Mouse (Mus musculus) CD8-positive naive resting alpha-beta T cell, adult 57 days (primary cell): ENCODE data around the gene Nfkbid. TPM values are rescaled to one million over a fixed set of nuclear protein-coding genes. Genes with fewer than 3 reads are reported as not detected.

ENCODE experiments used
- total RNA-seq: library from RNA; stranded (reverse); gene quantifications from one replicate; pipeline ENCODE4 v1.2.4, GENCODE M21; 2023

Nfkbid gene
- 60.6 TPM for total RNA-seq

GRCm38 (mm10) chr7:30421175-30421889 is at the start of gene Nfkbid:
Nfkbid (plus strand) TSS chr7:30421732.

GRCm38 (mm10) chr7:30413596-30413995 is 7.9 kb upstream of the Nfkbid start, which contains the start of gene Tyrobp:
Tyrobp (plus strand) TSS chr7:30413760.

GRCm38 (mm10) chr7:30419561-30420499 is 1.7 kb upstream of the Nfkbid start, which contains the start of gene Hcst:
Hcst (minus strand) TSS chr7:30419854.

GRCm38 (mm10) chr7:30444971-30445751 is 23.6 kb downstream of the Nfkbid start, which contains the start of gene Aplp1:
Aplp1 (minus strand) TSS chr7:30445535.

GRCm38 (mm10) chr7:30457629-30458330 is 36.2 kb downstream of the Nfkbid start, which contains the start of the genes Kirrel2 and Nphs1:
Kirrel2 (minus strand) TSS chr7:30457690.
Nphs1 (plus strand) TSS chr7:30458315.

Other genes with a start within 250 kb of the Nfkbid start
- not detected for gene Cox7a1, start 237.6 kb upstream of the Nfkbid start, total RNA-seq
- 114 TPM for gene Capns1, start 222.9 kb upstream of the Nfkbid start, total RNA-seq
- gene Polr2i, start 189.8 kb upstream of the Nfkbid start, total RNA-seq: 27.1 TPM
- gene Tbcb, start 189.5 kb upstream of the Nfkbid start, total RNA-seq: 22.8 TPM
- gene Ovol3, start 186.0 kb upstream of the Nfkbid start, total RNA-seq: not detected
- gene Thap8, start 141.6 kb upstream of the Nfkbid start, total RNA-seq: 1.4 TPM
- 5.0 TPM for gene Wdr62, start 141.3 kb upstream of the Nfkbid start, total RNA-seq
- gene Clip3, start 130.0 kb upstream of the Nfkbid start, total RNA-seq: not detected
- 39.5 TPM for gene Alkbh6, start 113.0 kb upstream of the Nfkbid start, total RNA-seq
- 4.1 TPM for gene Syne4, start 106.9 kb upstream of the Nfkbid start, total RNA-seq
- gene E130208F15Rik, start 100.0 kb upstream of the Nfkbid start, total RNA-seq: 2.1 TPM
- gene Sdhaf1, start 97.8 kb upstream of the Nfkbid start, total RNA-seq: 6.2 TPM
- not detected for gene Lrfn3, start 59.0 kb upstream of the Nfkbid start, total RNA-seq
- gene Tyrobp, start 8.0 kb upstream of the Nfkbid start, total RNA-seq: 21.2 TPM
- 181 TPM for gene Hcst, start 1.9 kb upstream of the Nfkbid start, total RNA-seq
- 0.37 TPM for gene Aplp1, start 23.8 kb downstream of the Nfkbid start, total RNA-seq
- not detected for gene Kirrel2, start 36.0 kb downstream of the Nfkbid start, total RNA-seq
- gene Nphs1, start 36.6 kb downstream of the Nfkbid start, total RNA-seq: not detected
- not detected for gene Prodh2, start 71.9 kb downstream of the Nfkbid start, total RNA-seq
- 7.0 TPM for gene Arhgap33, start 113.3 kb downstream of the Nfkbid start, total RNA-seq
- gene Hspb6, start 130.4 kb downstream of the Nfkbid start, total RNA-seq: 4.1 TPM
- gene Proser3, start 130.6 kb downstream of the Nfkbid start, total RNA-seq: 11.5 TPM
- gene Lin37, start 138.1 kb downstream of the Nfkbid start, total RNA-seq: 39.9 TPM
- 77.5 TPM for gene U2af1l4, start 141.6 kb downstream of the Nfkbid start, total RNA-seq
- 30.1 TPM for gene Gm49396, start 141.6 kb downstream of the Nfkbid start, total RNA-seq
- gene Psenen, start 141.9 kb downstream of the Nfkbid start, total RNA-seq: 104 TPM
- gene Igflr1, start 143.7 kb downstream of the Nfkbid start, total RNA-seq: 48.2 TPM
- gene Kmt2b, start 167.0 kb downstream of the Nfkbid start, total RNA-seq: 106 TPM
- gene Zbtb32, start 177.2 kb downstream of the Nfkbid start, total RNA-seq: not detected
- 0.49 TPM for gene Upk1a, start 191.1 kb downstream of the Nfkbid start, total RNA-seq
- gene Cox6b1, start 204.4 kb downstream of the Nfkbid start, total RNA-seq: 185 TPM
- not detected for gene Etv2, start 214.1 kb downstream of the Nfkbid start, total RNA-seq
- 91.5 TPM for gene Rbm42, start 228.6 kb downstream of the Nfkbid start, total RNA-seq
- gene Haus5, start 243.3 kb downstream of the Nfkbid start, total RNA-seq: 37.6 TPM
- gene Pmis2, start 249.9 kb downstream of the Nfkbid start, total RNA-seq: not detected